Comparison of ENCODE assay signal across 32 mouse cellular contexts in genomic region chr9:92229833-92230205, GRCm38 (mm10). TPM values are rescaled to one million over a fixed set of nuclear protein-coding genes. Genes with fewer than 3 reads are reported as not detected.
DNase-seq lines count a peak whose midpoint lies in the region; ATAC-seq and TF ChIP-seq lines count a peak whose summit lies in the region.
"Had no signal": no experiment of that assay in that cellular context is flagged by ENCODE, and none has a peak within 500 bp of the region (broad histone marks: within the 10 kb centered on the region; RNA-seq: fewer than 3 reads in every experiment).

No protein-coding gene starts in this region.

- H3K27ac ChIP-seq in heart, embryonic 10.5 days = no peak overlapping the region
- H3K27ac ChIP-seq in kidney, postnatal 0 days = no peak overlapping the region
- H3K27ac ChIP-seq in small intestine, adult 2 months (ENCODE audit: insufficient read depth, low read depth, low read length) = peak overlapping the region; percentile 53; the same call in 1 of the 2 replicates
- H3K27ac ChIP-seq: embryonic facial prominence, embryonic 12.5 days; hindbrain, embryonic 13.5 days; limb, embryonic 15.5 days; midbrain, embryonic 10.5 days had no signal

- no peak overlapping the region for H3K9ac ChIP-seq in kidney, postnatal 0 days (ENCODE audit: low read depth, low read length)
- H3K9ac ChIP-seq: embryonic facial prominence, embryonic 12.5 days; heart, embryonic 13.5 days; hindbrain, embryonic 13.5 days; limb, embryonic 15.5 days had no signal

- H3K9me3 ChIP-seq in heart, embryonic 10.5 days = no peaks in the 10 kb centered on the region
- H3K9me3 ChIP-seq in kidney, postnatal 0 days (replicated peaks; ENCODE audit: low read length) = no peaks in the 10 kb centered on the region
- H3K9me3 ChIP-seq: embryonic facial prominence, embryonic 12.5 days; G1E; hindbrain, embryonic 13.5 days; limb, embryonic 15.5 days; midbrain, embryonic 10.5 days had no signal

- TF ChIP-seq CTCF in kidney, postnatal 0 days (IDR thresholded peaks at IDR 0.05; ENCODE audit: low read depth) = no peak
- no peak for TF ChIP-seq CTCF in small intestine, adult 2 months (IDR thresholded peaks at IDR 0.05; ENCODE audit: extremely low read depth, insufficient read length, insufficient replicate concordance, low read depth, low read length)

- intact Hi-C loops in left cerebral cortex, postnatal 10 days (cut with DNase I) = no loop called here
- intact Hi-C loops in left cerebral cortex, postnatal 25 days (cut with DNase I) = loop anchor here (5.0 kb wide), 1 partner anchor 87 kb away; no protein-coding TSS in a partner anchor

- H3K4me3 ChIP-seq in heart, embryonic 10.5 days = no peak overlapping the region
- no peak overlapping the region for H3K4me3 ChIP-seq in kidney, postnatal 0 days (replicated peaks; ENCODE audit: low read depth, low read length)
- H3K4me3 ChIP-seq in small intestine, adult 2 months (ENCODE audit: low read depth, low read length) = no peak overlapping the region
- H3K4me3 ChIP-seq: embryonic facial prominence, embryonic 12.5 days; heart, embryonic 13.5 days; hindbrain, embryonic 13.5 days; limb, embryonic 15.5 days; midbrain, embryonic 10.5 days had no signal

- H3K36me3 ChIP-seq in heart, embryonic 10.5 days = no peaks in the 10 kb centered on the region
- H3K36me3 ChIP-seq in kidney, postnatal 0 days (ENCODE audit: insufficient read depth, low read length) = no peaks in the 10 kb centered on the region
- H3K36me3 ChIP-seq in small intestine, adult 2 months (ENCODE audit: control insufficient read depth, insufficient read depth, low read length) = no peaks in the 10 kb centered on the region
- H3K36me3 ChIP-seq: embryonic facial prominence, embryonic 12.5 days; G1E; heart, embryonic 13.5 days; hindbrain, embryonic 13.5 days; limb, embryonic 15.5 days; midbrain, embryonic 10.5 days had no signal

- no peak for TF ChIP-seq POLR2A in small intestine, adult 2 months (IDR thresholded peaks at IDR 0.05; ENCODE audit: low read depth, low read length)

- ATAC-seq in kidney, postnatal 0 days (replicated peaks; ENCODE audit: low FRiP score, low read depth) = no peak
- ATAC-seq: Patski had no signal

- peak; percentile 69 for DNase-seq in heart, adult 11 months
- DNase-seq in heart, embryonic 10.5 days (ENCODE audit: low spot score) = no peak
- peak; percentile 49 for DNase-seq in kidney, postnatal 0 days (ENCODE audit: low spot score)
- no peak for DNase-seq in kidney, adult 18-20 months
- peak; percentile 42 for DNase-seq in induced T-regulatory cell, adult 2 months (ENCODE audit: low read depth)
- DNase-seq in left cerebral cortex, postnatal 10 days (ENCODE audit: extremely low spot score in 1 of 2, low spot score in 2 of 2) = no peak
- DNase-seq in left cerebral cortex, postnatal 25 days (ENCODE audit: low spot score in 2 of 2) = no peak
- DNase-seq: adrenal gland, adult 8-10 months; cerebellum, adult 11-12 months; cerebellum, postnatal 14 days; gastrocnemius, postnatal 36 days; heart, postnatal 36 days; kidney, adult 11 months; kidney, postnatal 36 days; left cerebral cortex, postnatal 4 days; lung, adult 18-20 months; lung, postnatal 10 days; thymus, postnatal 14 days had no signal

- WGBS in heart, embryonic 10.5 days = 46% methylated on average over 2 of the region's 2 CpGs
- 27% methylated on average over 2 of the region's 2 CpGs for WGBS in kidney, postnatal 0 days
- WGBS in small intestine, adult 2 months = 20% methylated on average over 2 of the region's 2 CpGs

- no peak overlapping the region for H3K4me2 ChIP-seq in kidney, postnatal 0 days (ENCODE audit: low read length)
- H3K4me2 ChIP-seq: embryonic facial prominence, embryonic 12.5 days; heart, embryonic 13.5 days; hindbrain, embryonic 13.5 days; limb, embryonic 15.5 days had no signal

- H3K27me3 ChIP-seq in heart, embryonic 10.5 days (ENCODE audit: insufficient read depth, poor library complexity, severe bottlenecking) = no peaks in the 10 kb centered on the region
- no peaks in the 10 kb centered on the region for H3K27me3 ChIP-seq in kidney, postnatal 0 days (ENCODE audit: insufficient read depth, low read length)
- no peaks in the 10 kb centered on the region for H3K27me3 ChIP-seq in small intestine, adult 2 months (ENCODE audit: control insufficient read depth, insufficient read depth, low read length)
- H3K27me3 ChIP-seq: embryonic facial prominence, embryonic 12.5 days; heart, embryonic 13.5 days; hindbrain, embryonic 13.5 days; limb, embryonic 15.5 days; Patski had no signal

- peaks cover 5% of the 10 kb centered on the region; the same call in 1 of the 2 replicates for H3K4me1 ChIP-seq in heart, embryonic 10.5 days
- H3K4me1 ChIP-seq in kidney, postnatal 0 days (replicated peaks; ENCODE audit: insufficient read depth, low read length) = no peaks in the 10 kb centered on the region
- H3K4me1 ChIP-seq in small intestine, adult 2 months (ENCODE audit: control insufficient read depth, insufficient read depth, insufficient read length, low read length) = peaks cover 2% of the 10 kb centered on the region; the same call in 1 of the 2 replicates
- H3K4me1 ChIP-seq: embryonic facial prominence, embryonic 12.5 days; hindbrain, embryonic 13.5 days; limb, embryonic 15.5 days; midbrain, embryonic 10.5 days had no signal

RNA-seq across cellular contexts. Expression of gene Plscr1, which starts 19.7 kb away (rescaled TPM):
- 37.8 and 38.7 TPM in 2 replicates for polyA plus RNA-seq in heart, embryonic 10.5 days (2016; fragmentation: Nextera tagmentation; extraction: Ambion mirVana)
- polyA plus RNA-seq in kidney, postnatal 0 days (2015; fragmentation: Nextera tagmentation; extraction: Ambion mirVana) = 108 TPM in 2 replicates
- 8.1 and 14.0 TPM in 2 replicates for polyA plus RNA-seq in small intestine, adult 2 months (2012; rRNA removed)
- 1 to 10 TPM; 1.2 to 1.3 TPM for total RNA-seq in left cerebral cortex, postnatal 10 days (2021)
- 1 to 10 TPM; 1.3 to 1.6 TPM for total RNA-seq in left cerebral cortex, postnatal 25 days (2021)

RNA-seq across cellular contexts. Expression of gene Plscr5, which starts 37.1 kb away (rescaled TPM):
- not detected in 2 replicates for polyA plus RNA-seq in heart, embryonic 10.5 days (2016; fragmentation: Nextera tagmentation; extraction: Ambion mirVana)
- not detected in 2 replicates for polyA plus RNA-seq in kidney, postnatal 0 days (2015; fragmentation: Nextera tagmentation; extraction: Ambion mirVana)
- polyA plus RNA-seq in small intestine, adult 2 months (2012; rRNA removed) = not detected in 2 replicates
- total RNA-seq in left cerebral cortex, postnatal 10 days (2021) = under 1 TPM; 0.39 to 0.49 TPM
- total RNA-seq in left cerebral cortex, postnatal 25 days (2021) = not detected
- total RNA-seq: adrenal gland, adult 8-10 months; G1E; gastrocnemius, adult 18-20 months; gastrocnemius, postnatal 36 days; heart, postnatal 36 days; layer of hippocampus, adult 8-10 months; monocyte, adult 5-6 weeks; neutrophil, adult 5-6 weeks had no signal
- polyA plus RNA-seq: embryonic facial prominence, embryonic 12.5 days; forebrain, embryonic 11.5 days; G1E; heart, embryonic 13.5 days; limb, embryonic 15.5 days; midbrain, embryonic 10.5 days; Patski; testis, adult 2 months had no signal

RNA-seq across cellular contexts. Expression of gene Plscr2, which starts 45.6 kb away (rescaled TPM):
- polyA plus RNA-seq in heart, embryonic 10.5 days (2016; fragmentation: Nextera tagmentation; extraction: Ambion mirVana) = 0.85 and 2.6 TPM in 2 replicates
- 131 and 134 TPM in 2 replicates for polyA plus RNA-seq in kidney, postnatal 0 days (2015; fragmentation: Nextera tagmentation; extraction: Ambion mirVana)
- polyA plus RNA-seq in small intestine, adult 2 months (2012; rRNA removed) = 0.80 and 1.0 TPM in 2 replicates
- total RNA-seq in left cerebral cortex, postnatal 10 days (2021) = 1 to 10 TPM; 1.1 to 1.6 TPM
- total RNA-seq in left cerebral cortex, postnatal 25 days (2021) = 1 to 10 TPM; 1.1 to 3.0 TPM
- total RNA-seq: monocyte, adult 5-6 weeks had no signal

Comparison
In these comparisons a context has a peak if more than half of its experiments do, and no peak if none do; other contexts are left out.
1. DNase-seq: peak in heart, adult 11 months (single experiment), kidney, postnatal 0 days (single experiment) and induced T-regulatory cell, adult 2 months (single experiment); none in heart, embryonic 10.5 days (single experiment), kidney, adult 18-20 months (single experiment), left cerebral cortex, postnatal 10 days (0 of 2) and left cerebral cortex, postnatal 25 days (0 of 2).
2. RNA of gene Plscr2, which starts 45.6 kb away (polyA plus RNA-seq): 131 to 134 TPM in kidney, postnatal 0 days; 0.85 to 2.6 TPM in heart, embryonic 10.5 days and 0.80 to 1.0 TPM in small intestine, adult 2 months; every median in the first group is over 10 times any median in the second.